Mouse (Mus musculus) heart, embryonic 13.5 days (tissue): ENCODE results near the gene Tbk1. TPM values are rescaled to one million over a fixed set of nuclear protein-coding genes. Genes with fewer than 3 reads are reported as not detected.

Source experiments
- ATAC-seq: fragments of 200-750 bp; cut with Nextera tagmentation; 2 replicates; pipeline ENCODE4 v1.8.0; 2017; ENCODE audit warnings: moderate TSS enrichment; ENCODE audit not compliant: insufficient number of reproducible peaks, low FRiP score, low TSS enrichment; ENCODE audit errors: extremely low read depth
- H3K27ac ChIP-seq: fragments of 300-500 bp; sonication (generic); replicated peaks from 2 replicates; pipeline ENCODE4 v1.5.1; 2015; ENCODE audit warnings: moderate library complexity, mild to moderate bottlenecking, inconsistent platforms
- H3K27me3 ChIP-seq: fragments of 300-500 bp; sonication (generic); replicated peaks from 2 replicates; pipeline ENCODE4 v1.6.1; 2015; ENCODE audit warnings: mild to moderate bottlenecking, inconsistent platforms
- H3K36me3 ChIP-seq: fragments of 300-500 bp; sonication (generic); 2 replicates; pipeline ENCODE4 v1.6.1; 2015; ENCODE audit warnings: mild to moderate bottlenecking, inconsistent platforms
- H3K4me1 ChIP-seq: fragments of 300-500 bp; sonication (generic); 2 replicates; pipeline ENCODE4 v1.6.1; 2015; ENCODE audit warnings: inconsistent platforms
- H3K4me2 ChIP-seq: fragments of 300-500 bp; sonication (generic); 2 replicates; pipeline ENCODE4 v1.6.1; 2015; ENCODE audit warnings: inconsistent platforms, mild to moderate bottlenecking, moderate library complexity
- H3K4me3 ChIP-seq: fragments of 300-500 bp; sonication (generic); 2 replicates; pipeline ENCODE4 v1.5.1; 2015; ENCODE audit warnings: moderate library complexity, mild to moderate bottlenecking, inconsistent platforms
- H3K9ac ChIP-seq: fragments of 300-500 bp; sonication (generic); 2 replicates; pipeline ENCODE4 v1.6.1; 2015; ENCODE audit warnings: inconsistent platforms, mild to moderate bottlenecking, moderate library complexity
- H3K9me3 ChIP-seq: fragments of 300-500 bp; sonication (generic); 2 replicates; pipeline ENCODE4 v1.6.1; 2016; ENCODE audit warnings: inconsistent platforms
- WGBS: fragments of 180-500 bp; shearing (Covaris S2); methylation state at CpG from one replicate; pipeline ENCODE4 v1.1.7; 2015; ENCODE audit warnings: mixed read lengths; 5-methylcytosine and 5-hydroxymethylcytosine counted together
- polyA plus RNA-seq: library from polyadenylated mRNA; unstranded; fragments of >200 nt; fragmentation: Nextera tagmentation; extraction: Ambion mirVana; gene quantifications from 2 replicates; pipeline ENCODE4 v1.2.1, GENCODE M21; 2015

Tbk1 gene
- polyA plus RNA-seq, 1 experiment from 2014 or later = 21.8 TPM

- Histone ChIP-seq H3K9me3 (no peaks in the 10 kb centered on the region), H3K4me3 (peak overlapping the region; percentile 40), H3K27me3 (no peaks in the 10 kb centered on the region), H3K4me1 (peaks cover 38% of the 10 kb centered on the region), H3K9ac (peak overlapping the region; percentile 62), H3K36me3 (no peaks in the 10 kb centered on the region), H3K27ac (peak overlapping the region; percentile 43; the same call in 1 of the 2 replicates), H3K4me2 (peak overlapping the region; percentile 68)
- WGBS = 7% methylated on average over 24 of the region's 24 CpGs
- no peak; the same call in 1 of the 2 replicates for ATAC-seq
Measured at GRCm38 (mm10) chr10:121509751-121510643, 76.6 kb downstream of the Tbk1 start.

DNA sequence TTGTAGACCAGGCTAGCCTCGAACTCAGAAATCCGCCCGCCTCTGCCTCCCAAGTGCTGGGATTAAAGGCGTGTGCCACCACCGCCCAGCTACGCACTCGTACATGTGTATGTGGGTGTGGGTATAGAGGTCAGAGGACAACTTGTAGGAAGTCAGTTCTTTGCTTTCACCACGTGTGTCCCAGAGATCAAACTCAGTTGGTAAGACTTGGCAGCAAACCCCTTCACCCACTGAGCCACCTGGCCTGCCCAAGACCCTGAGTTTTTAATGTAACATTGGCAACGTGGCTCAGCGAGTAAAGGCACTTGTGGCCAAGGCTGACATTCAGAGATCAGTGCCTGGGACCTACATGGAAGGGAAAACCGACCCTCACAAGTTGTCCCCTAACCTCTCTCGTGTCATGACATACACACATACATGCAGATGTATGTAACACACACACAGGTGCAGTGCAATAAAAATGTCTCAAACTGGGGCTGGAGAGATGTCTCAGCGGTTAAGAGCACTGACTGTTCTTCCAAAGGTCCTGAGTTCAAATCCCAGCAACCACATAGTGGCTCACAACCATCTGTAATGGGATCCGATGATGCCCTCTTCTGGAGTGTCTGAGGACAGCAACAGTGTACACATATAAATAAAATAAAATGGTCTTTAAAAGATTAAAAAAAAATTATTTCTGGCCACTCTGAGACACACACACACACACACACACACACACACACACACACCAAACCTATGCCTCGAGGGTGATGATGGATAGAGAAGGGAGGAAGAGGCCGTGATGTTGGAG is 78.6 kb downstream of the Tbk1 start:
- H3K9ac ChIP-seq = no peak overlapping the region
- H3K27ac ChIP-seq = no peak overlapping the region
- H3K9me3 ChIP-seq = no peaks in the 10 kb centered on the region
- peaks cover 41% of the 10 kb centered on the region for H3K4me1 ChIP-seq
- no peak for ATAC-seq
- no peak overlapping the region for H3K4me2 ChIP-seq
- H3K36me3 ChIP-seq = no peaks in the 10 kb centered on the region
- H3K27me3 ChIP-seq = no peaks in the 10 kb centered on the region
- WGBS = 86% methylated on average over 16 of the region's 16 CpGs
- no peak overlapping the region for H3K4me3 ChIP-seq

GRCm38 (mm10) chr10:121506731-121507583 is 79.6 kb downstream of the Tbk1 start:
- H3K9me3 ChIP-seq = no peaks in the 10 kb centered on the region
- H3K4me2 ChIP-seq = no peak overlapping the region
- 51% methylated on average over 29 of the region's 29 CpGs for WGBS
- no peak overlapping the region for H3K9ac ChIP-seq
- no peak overlapping the region for H3K4me3 ChIP-seq
- H3K4me1 ChIP-seq = peaks cover 41% of the 10 kb centered on the region
- no peak for ATAC-seq
- H3K27ac ChIP-seq = peak overlapping the region; percentile 59
- H3K27me3 ChIP-seq = no peaks in the 10 kb centered on the region
- no peaks in the 10 kb centered on the region for H3K36me3 ChIP-seq

GRCm38 (mm10) chr10:121505929-121506328 is 80.7 kb downstream of the Tbk1 start:
- no peaks in the 10 kb centered on the region for H3K9me3 ChIP-seq
- peak overlapping the region; percentile 61 for H3K4me3 ChIP-seq
- H3K27me3 ChIP-seq = no peaks in the 10 kb centered on the region
- no peaks in the 10 kb centered on the region for H3K36me3 ChIP-seq
- WGBS = 59% methylated on average over 7 of the region's 7 CpGs
- peak overlapping the region; percentile 78 for H3K4me2 ChIP-seq
- peak overlapping the region; percentile 69 for H3K27ac ChIP-seq
- H3K9ac ChIP-seq = peak overlapping the region; percentile 79; the same call in 1 of the 2 replicates
- H3K4me1 ChIP-seq = peaks cover 39% of the 10 kb centered on the region
- ATAC-seq = no peak

GRCm38 (mm10) chr10:121504973-121505911 is 81.3 kb downstream of the Tbk1 start:
- Histone ChIP-seq H3K4me2 (peak overlapping the region; percentile 78), H3K9ac (peak overlapping the region; percentile 79), H3K36me3 (no peaks in the 10 kb centered on the region), H3K4me1 (peaks cover 33% of the 10 kb centered on the region), H3K27ac (peak overlapping the region; percentile 69), H3K27me3 (no peaks in the 10 kb centered on the region), H3K4me3 (peak overlapping the region; percentile 61), H3K9me3 (no peaks in the 10 kb centered on the region)
- WGBS = 20% methylated on average over 35 of the region's 35 CpGs
- 0 out of 2 replicates have a peak, but pooled peaks have one; percentile 19 for ATAC-seq

- ATAC-seq = no peak
- WGBS = 68% methylated on average over 5 of the region's 5 CpGs
Measured at GRCm38 (mm10) chr10:121501160-121501559, 85.4 kb downstream of the Tbk1 start.

DNA sequence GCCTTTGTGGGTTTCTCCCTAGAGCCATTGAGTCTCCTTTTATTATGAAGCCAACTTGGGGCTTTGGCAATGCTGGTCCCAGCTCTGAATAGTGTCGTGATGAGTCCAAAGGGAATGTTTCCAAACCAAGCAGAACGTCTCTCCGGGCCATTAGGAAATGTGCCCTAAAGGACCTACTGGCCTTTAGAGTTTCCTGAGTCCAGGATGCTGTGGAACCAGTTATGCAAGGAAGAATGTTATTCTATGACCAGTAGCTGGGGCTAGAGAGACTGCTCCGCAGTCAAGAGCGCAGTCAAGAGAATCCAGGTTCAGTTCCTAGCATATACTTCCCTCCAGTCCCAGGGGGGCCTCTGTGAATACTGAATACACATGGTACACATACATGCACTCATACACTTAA is 86.6 kb downstream of the Tbk1 start:
- WGBS = 52% methylated on average over 5 of the region's 5 CpGs
- Histone ChIP-seq H3K36me3 (no peaks in the 10 kb centered on the region), H3K4me3 (no peak overlapping the region), H3K4me2 (no peak overlapping the region), H3K27me3 (no peaks in the 10 kb centered on the region), H3K9ac (no peak overlapping the region), H3K4me1 (peaks cover 8% of the 10 kb centered on the region), H3K9me3 (no peaks in the 10 kb centered on the region), H3K27ac (no peak overlapping the region)
- no peak for ATAC-seq

More at GRCm38 (mm10) chr10:121501160-121501559, 85.4 kb downstream of the Tbk1 start:
- no peak overlapping the region for H3K4me3 ChIP-seq
- H3K9ac ChIP-seq = no peak overlapping the region
- peaks cover 15% of the 10 kb centered on the region for H3K4me1 ChIP-seq
- no peaks in the 10 kb centered on the region for H3K27me3 ChIP-seq
- H3K4me2 ChIP-seq = no peak overlapping the region
- no peaks in the 10 kb centered on the region for H3K9me3 ChIP-seq
- no peaks in the 10 kb centered on the region for H3K36me3 ChIP-seq
- no peak overlapping the region for H3K27ac ChIP-seq

DNA sequence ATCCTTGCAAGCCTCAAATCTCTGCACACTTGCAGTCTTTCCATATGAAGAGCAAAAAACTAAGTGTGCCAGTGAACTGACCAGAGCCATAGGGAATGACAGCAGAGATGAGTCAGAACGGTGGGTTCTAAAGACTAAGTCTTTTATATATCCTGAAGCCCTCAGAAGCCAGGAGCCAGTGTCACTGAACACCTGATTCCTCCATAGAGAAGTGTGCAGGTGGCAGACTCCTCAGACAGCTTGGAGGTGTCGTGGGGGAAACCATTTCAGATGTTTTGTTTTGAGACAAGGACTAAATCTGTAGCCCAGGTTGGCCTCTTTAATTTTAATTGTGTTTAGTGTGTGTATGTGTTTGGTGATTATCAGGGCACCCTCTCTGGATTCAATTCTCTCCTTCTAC is 87.5 kb downstream of the Tbk1 start:
- H3K9me3 ChIP-seq = no peaks in the 10 kb centered on the region
- no peak overlapping the region for H3K27ac ChIP-seq
- no peak overlapping the region for H3K4me3 ChIP-seq
- H3K4me2 ChIP-seq = no peak overlapping the region
- H3K27me3 ChIP-seq = no peaks in the 10 kb centered on the region
- peaks cover 6% of the 10 kb centered on the region; the same call in 1 of the 2 replicates for H3K4me1 ChIP-seq
- no peaks in the 10 kb centered on the region for H3K36me3 ChIP-seq
- 58% methylated on average over 2 of the region's 2 CpGs for WGBS
- ATAC-seq = no peak
- no peak overlapping the region for H3K9ac ChIP-seq

DNA sequence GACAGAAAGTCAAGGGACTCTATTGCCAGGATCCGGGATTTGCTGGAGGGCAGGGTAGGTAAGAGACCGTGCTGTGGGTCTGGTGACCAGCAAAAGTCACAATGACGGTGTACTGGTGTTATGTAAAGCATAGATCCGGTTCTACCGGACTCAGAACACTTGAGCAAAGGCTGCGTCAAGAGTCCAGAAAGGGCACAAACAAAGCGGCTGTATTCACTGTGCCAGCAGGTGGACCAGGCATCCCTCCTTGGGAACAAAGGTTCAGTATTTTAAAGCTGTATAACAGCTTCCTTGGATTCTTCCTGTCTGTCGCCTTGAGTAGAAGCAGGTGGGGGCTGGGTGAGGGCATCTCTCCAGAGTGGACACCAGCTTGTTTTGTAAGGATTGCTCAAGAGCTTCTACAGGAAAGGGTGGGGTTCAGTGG is 88.1 kb downstream of the Tbk1 start:
- Histone ChIP-seq H3K27ac (peak overlapping the region; percentile 13), H3K9ac (no peak overlapping the region), H3K9me3 (no peaks in the 10 kb centered on the region), H3K36me3 (no peaks in the 10 kb centered on the region), H3K4me3 (no peak overlapping the region), H3K27me3 (no peaks in the 10 kb centered on the region), H3K4me2 (no peak overlapping the region), H3K4me1 (peaks cover 8% of the 10 kb centered on the region; the same call in 1 of the 2 replicates)
- no peak for ATAC-seq
- WGBS = 69% methylated on average over 8 of the region's 8 CpGs

- no peak overlapping the region for H3K4me2 ChIP-seq
Measured at GRCm38 (mm10) chr10:121497968-121498367, 88.6 kb downstream of the Tbk1 start.

More at GRCm38 (mm10) chr10:121497968-121498367, 88.6 kb downstream of the Tbk1 start:
- Histone ChIP-seq H3K27me3 (no peaks in the 10 kb centered on the region), H3K9me3 (no peaks in the 10 kb centered on the region), H3K36me3 (no peaks in the 10 kb centered on the region), H3K4me3 (no peak overlapping the region), H3K4me1 (peaks cover 8% of the 10 kb centered on the region; the same call in 1 of the 2 replicates), H3K9ac (no peak overlapping the region), H3K27ac (peak overlapping the region; percentile 13)
- 54% methylated on average over 7 of the region's 7 CpGs for WGBS
- no peak for ATAC-seq
